Mouse (Mus musculus) megakaryocyte, embryonic 14.5 days (primary cell): ENCODE data around the gene Myo1d.

Experiments
- FLI1 ChIP-seq: IDR thresholded peaks from 2 replicates; pipeline ENCODE4 v1.6.1; 2012; ENCODE audit warnings: low read length, inconsistent platforms, mixed read lengths
- GATA1 ChIP-seq: IDR thresholded peaks from 3 replicates; pipeline ENCODE4 v1.6.1; 2012; ENCODE audit warnings: mixed read lengths, low read length, inconsistent platforms, borderline replicate concordance

GRCm38 (mm10) chr11:80532966-80533365, 246.9 kb downstream of the Myo1d start:
- TF ChIP-seq GATA1, result no peak
- TF ChIP-seq FLI1, result no peak
